In the genomic region with DNA sequence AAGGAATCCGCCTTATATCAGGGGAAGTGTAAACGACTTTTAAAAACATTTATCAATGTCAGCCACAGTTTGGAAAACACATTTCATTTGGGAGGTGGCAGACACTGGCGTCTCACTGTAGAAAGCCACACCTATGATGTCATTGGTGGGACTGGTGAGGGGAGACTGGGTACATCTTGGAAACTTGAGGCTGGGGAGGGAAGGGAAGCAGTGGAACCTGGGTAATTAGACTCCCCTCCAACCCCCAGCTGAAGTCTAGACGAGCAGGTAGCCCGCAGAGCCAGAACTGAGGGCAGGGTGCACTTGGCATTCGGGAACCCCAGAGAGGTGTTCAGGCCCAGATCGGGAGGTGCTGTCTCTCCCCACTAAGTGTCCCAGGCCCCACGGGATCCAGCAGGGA, we compare ENCODE assay signal across 11 mouse cellular contexts.
DNase-seq lines count a peak whose midpoint lies in the region; ATAC-seq and TF ChIP-seq lines count a peak whose summit lies in the region.
"Had no signal": no experiment of that assay in that cellular context is flagged by ENCODE, and none has a peak within 500 bp of the region (broad histone marks: within the 10 kb centered on the region; RNA-seq: fewer than 3 reads in every experiment).

No protein-coding gene starts in this region.

- WGBS in heart, embryonic 12.5 days = 19% methylated on average over 8 of the region's 8 CpGs
- WGBS in hindbrain, embryonic 13.5 days = 34% methylated on average over 8 of the region's 8 CpGs

- no peak for ATAC-seq in heart, embryonic 12.5 days (ENCODE audit: insufficient number of reproducible peaks, low FRiP score)
- no peak for ATAC-seq in hindbrain, embryonic 13.5 days (ENCODE audit: low FRiP score)

- intact Hi-C loops in heart, postnatal 36 days (cut with DNase I) = no loop called here

- no peaks in the 10 kb centered on the region; the same call in 1 of the 2 replicates for H3K27me3 ChIP-seq in heart, embryonic 12.5 days (replicated peaks)
- no peaks in the 10 kb centered on the region for H3K27me3 ChIP-seq in ES-Bruce4 (ENCODE audit: control insufficient read depth, insufficient read depth, low read length, poor library complexity, severe bottlenecking)
- 0 out of 2 replicates have a peak, but pooled peaks cover 2% of the 10 kb centered on the region for H3K27me3 ChIP-seq in hindbrain, embryonic 13.5 days

- TF ChIP-seq POLR2A in ES-Bruce4 (IDR thresholded peaks at IDR 0.05; ENCODE audit: insufficient read depth, low read length) = no peak

- no peaks in the 10 kb centered on the region for H3K9me3 ChIP-seq in heart, embryonic 12.5 days (replicated peaks)
- H3K9me3 ChIP-seq in ES-Bruce4 (replicated peaks; ENCODE audit: control insufficient read depth, insufficient read depth, low read length, poor library complexity, severe bottlenecking) = no peaks in the 10 kb centered on the region
- H3K9me3 ChIP-seq in hindbrain, embryonic 13.5 days = no peaks in the 10 kb centered on the region
- H3K9me3 ChIP-seq: limb, embryonic 15.5 days had no signal

- no peaks in the 10 kb centered on the region for H3K36me3 ChIP-seq in heart, embryonic 12.5 days
- no peaks in the 10 kb centered on the region for H3K36me3 ChIP-seq in ES-Bruce4 (ENCODE audit: control insufficient read depth, insufficient read depth, low read length, poor library complexity, severe bottlenecking)
- H3K36me3 ChIP-seq in hindbrain, embryonic 13.5 days = no peaks in the 10 kb centered on the region
- H3K36me3 ChIP-seq: limb, embryonic 15.5 days had no signal

- no peak for TF ChIP-seq CTCF in layer of hippocampus, adult 2 months (conservative IDR thresholded peaks at IDR 0.05)
- TF ChIP-seq CTCF in ES-Bruce4 (IDR thresholded peaks at IDR 0.05; ENCODE audit: low read depth, low read length) = no peak

- H3K4me3 ChIP-seq in heart, embryonic 12.5 days = no peak overlapping the region
- no peak overlapping the region for H3K4me3 ChIP-seq in layer of hippocampus, adult 2 months
- no peak overlapping the region for H3K4me3 ChIP-seq in ES-Bruce4 (ENCODE audit: low read depth, low read length)
- no peak overlapping the region for H3K4me3 ChIP-seq in hindbrain, embryonic 13.5 days
- H3K4me3 ChIP-seq: erythroblast, embryonic 14.5 days; limb, embryonic 15.5 days had no signal

- no peak for DNase-seq in heart, postnatal 36 days
- no peak for DNase-seq in layer of hippocampus, adult 2 months (ENCODE audit: low spot score in 2 of 2)
- DNase-seq in layer of hippocampus, postnatal 14 days (ENCODE audit: low spot score in 2 of 2) = no peak
- no peak for DNase-seq in gastrocnemius, postnatal 4 days (ENCODE audit: low spot score in 2 of 2)
- no peak for DNase-seq in cerebellum, postnatal 10 days
- DNase-seq: cerebellum, adult 8-10 months had no signal

- no peak overlapping the region for H3K9ac ChIP-seq in heart, embryonic 12.5 days
- H3K9ac ChIP-seq in ES-Bruce4 (ENCODE audit: low read depth, poor library complexity, severe bottlenecking) = peak overlapping the region; percentile 50
- 0 out of 2 replicates have a peak overlapping the region, but pooled peaks have one; percentile 2 for H3K9ac ChIP-seq in hindbrain, embryonic 13.5 days
- H3K9ac ChIP-seq: limb, embryonic 15.5 days had no signal

- peak; percentile 41; the same call in 1 of the 2 replicates for TF ChIP-seq EP300 in ES-Bruce4 (IDR thresholded peaks at IDR 0.05; ENCODE audit: insufficient read depth, low read depth, low read length)

- no peak overlapping the region for H3K4me2 ChIP-seq in heart, embryonic 12.5 days
- H3K4me2 ChIP-seq in hindbrain, embryonic 13.5 days = no peak overlapping the region
- H3K4me2 ChIP-seq: limb, embryonic 15.5 days had no signal

- peak overlapping the region; percentile 50 for H3K27ac ChIP-seq in heart, embryonic 12.5 days (ENCODE audit: poor library complexity, severe bottlenecking)
- H3K27ac ChIP-seq in layer of hippocampus, adult 2 months = peak overlapping the region; percentile 70
- H3K27ac ChIP-seq in ES-Bruce4 (ENCODE audit: insufficient read depth, low read length) = peak overlapping the region; percentile 98
- peak overlapping the region; percentile 48 for H3K27ac ChIP-seq in hindbrain, embryonic 13.5 days
- H3K27ac ChIP-seq: limb, embryonic 15.5 days had no signal

- peaks cover 28% of the 10 kb centered on the region for H3K4me1 ChIP-seq in heart, embryonic 12.5 days (replicated peaks)
- peaks cover 6% of the 10 kb centered on the region for H3K4me1 ChIP-seq in ES-Bruce4 (ENCODE audit: control insufficient read depth, insufficient read depth, low read length)
- H3K4me1 ChIP-seq in hindbrain, embryonic 13.5 days (replicated peaks) = peaks cover 45% of the 10 kb centered on the region

Comparison
In these comparisons a context has a peak if more than half of its experiments do, and no peak if none do; other contexts are left out.
1. H3K27ac ChIP-seq: peak in every context shown above with its lines; median percentile 98 in ES-Bruce4; 70 in layer of hippocampus, adult 2 months; 50 in heart, embryonic 12.5 days; 48 in hindbrain, embryonic 13.5 days.